Mouse (Mus musculus): Measurements from ENCODE around the gene Tm4sf4. TPM values are rescaled to one million over a fixed set of nuclear protein-coding genes. Genes with fewer than 3 reads are reported as not detected.

Tm4sf4 gene
- polyA plus RNA-seq (2012; fragmentation: generic; extraction: Trizol) = 0.08 TPM

- Histone ChIP-seq H3K27me3 (ENCODE audit: control insufficient read depth, insufficient read depth, insufficient read length) (no peaks in the 10 kb centered on the region), H3K36me3 (ENCODE audit: control insufficient read depth, insufficient read depth) (no peaks in the 10 kb centered on the region), H3K4me2 (ENCODE audit: low read depth) (no peak within 1 kb of the TSS), H3K79me2 (ENCODE audit: control insufficient read depth, insufficient read depth) (no peaks in the 10 kb centered on the region), H3K4me3 (no peak within 1 kb of the TSS), H3ac (ENCODE audit: control insufficient read depth, insufficient read length) (no peak within 1 kb of the TSS)
- TF ChIP-seq USF1 (IDR thresholded peaks at IDR 0.05; ENCODE audit: low read depth) = no peak
- TF ChIP-seq MYOD1 (IDR thresholded peaks at IDR 0.05; ENCODE audit: control insufficient read depth in 1 of 3, insufficient read length in 2 of 3, low read depth in 2 of 3) = no peak
- no peak for TF ChIP-seq MAX (IDR thresholded peaks at IDR 0.05; ENCODE audit: low read depth)
- TF ChIP-seq SRF (IDR thresholded peaks at IDR 0.05; ENCODE audit: control insufficient read depth, insufficient read length, low read depth) = no peak
- no peak for TF ChIP-seq POLR2A (IDR thresholded peaks at IDR 0.05; ENCODE audit: insufficient read length, low read depth)
- TF ChIP-seq TCF12 (IDR thresholded peaks at IDR 0.05; ENCODE audit: insufficient read depth, poor library complexity, severe bottlenecking) = no peak
- TF ChIP-seq MYOG (IDR thresholded peaks at IDR 0.05; ENCODE audit: control insufficient read depth in 1 of 3, insufficient read depth in 1 of 3, insufficient read length in 2 of 3, low read depth in 2 of 3) = no peak
- TF ChIP-seq CEBPB (IDR thresholded peaks at IDR 0.05; ENCODE audit: insufficient read depth, poor library complexity, severe bottlenecking) = no peak
- no peak for TF ChIP-seq POLR2AphosphoS2 (IDR thresholded peaks at IDR 0.05; ENCODE audit: insufficient read length, low read depth)
- no peak for TF ChIP-seq TCF3 (IDR thresholded peaks at IDR 0.05; ENCODE audit: insufficient read length, low read depth)
- TF ChIP-seq E2F4 (IDR thresholded peaks at IDR 0.05; ENCODE audit: insufficient read depth) = no peak
- no peak for TF ChIP-seq REST (IDR thresholded peaks at IDR 0.05; ENCODE audit: insufficient read depth, insufficient read length)
These were observed at the start of gene Tm4sf4 for GRCm38 (mm10) chr3:57425089-57425730. Gene Tm4sf4 (plus strand): TSS chr3:57425314.

- no peak overlapping the region for H3ac ChIP-seq (ENCODE audit: control insufficient read depth, insufficient read length)
- no peaks in the 10 kb centered on the region for H3K27me3 ChIP-seq (ENCODE audit: control insufficient read depth, insufficient read depth, insufficient read length)
- H3K4me2 ChIP-seq (ENCODE audit: low read depth) = no peak overlapping the region
- H3K79me2 ChIP-seq (ENCODE audit: control insufficient read depth, insufficient read depth) = no peaks in the 10 kb centered on the region
- H3K36me3 ChIP-seq (ENCODE audit: control insufficient read depth, insufficient read depth) = no peaks in the 10 kb centered on the region
- TF ChIP-seq POLR2AphosphoS2 (IDR thresholded peaks at IDR 0.05; ENCODE audit: insufficient read length, low read depth) (no peak), POLR2A (IDR thresholded peaks at IDR 0.05; ENCODE audit: insufficient read length, low read depth) (no peak), MYOD1 (IDR thresholded peaks at IDR 0.05; ENCODE audit: control insufficient read depth in 1 of 3, insufficient read length in 2 of 3, low read depth in 2 of 3) (no peak), CEBPB (IDR thresholded peaks at IDR 0.05; ENCODE audit: insufficient read depth, poor library complexity, severe bottlenecking) (no peak), TCF12 (IDR thresholded peaks at IDR 0.05; ENCODE audit: insufficient read depth, poor library complexity, severe bottlenecking) (no peak), TCF3 (IDR thresholded peaks at IDR 0.05; ENCODE audit: insufficient read length, low read depth) (no peak), REST (IDR thresholded peaks at IDR 0.05; ENCODE audit: insufficient read depth, insufficient read length) (no peak), USF1 (IDR thresholded peaks at IDR 0.05; ENCODE audit: low read depth) (no peak), MAX (IDR thresholded peaks at IDR 0.05; ENCODE audit: low read depth) (no peak), SRF (IDR thresholded peaks at IDR 0.05; ENCODE audit: control insufficient read depth, insufficient read length, low read depth) (no peak), MYOG (IDR thresholded peaks at IDR 0.05; ENCODE audit: control insufficient read depth in 1 of 3, insufficient read depth in 1 of 3, insufficient read length in 2 of 3, low read depth in 2 of 3) (no peak), E2F4 (IDR thresholded peaks at IDR 0.05; ENCODE audit: insufficient read depth) (no peak)
- H3K4me3 ChIP-seq = no peak overlapping the region
These were observed 38.7 kb upstream of the Tm4sf4 start for GRCm38 (mm10) chr3:57386423-57386822.

- no peak overlapping the region for H3K4me3 ChIP-seq
- H3K79me2 ChIP-seq (ENCODE audit: control insufficient read depth, insufficient read depth) = no peaks in the 10 kb centered on the region
- H3ac ChIP-seq (ENCODE audit: control insufficient read depth, insufficient read length) = no peak overlapping the region
- no peaks in the 10 kb centered on the region for H3K36me3 ChIP-seq (ENCODE audit: control insufficient read depth, insufficient read depth)
- no peak for TF ChIP-seq MYOD1 (IDR thresholded peaks at IDR 0.05; ENCODE audit: control insufficient read depth in 1 of 3, insufficient read length in 2 of 3, low read depth in 2 of 3)
- TF ChIP-seq TCF3 (IDR thresholded peaks at IDR 0.05; ENCODE audit: insufficient read length, low read depth) = no peak
- TF ChIP-seq POLR2A (IDR thresholded peaks at IDR 0.05; ENCODE audit: insufficient read length, low read depth) = no peak
- no peak for TF ChIP-seq MAX (IDR thresholded peaks at IDR 0.05; ENCODE audit: low read depth)
- no peak overlapping the region for H3K4me2 ChIP-seq (ENCODE audit: low read depth)
- no peaks in the 10 kb centered on the region for H3K27me3 ChIP-seq (ENCODE audit: control insufficient read depth, insufficient read depth, insufficient read length)
These were observed 38.2 kb upstream of the Tm4sf4 start for GRCm38 (mm10) chr3:57386895-57387294.

- no peak overlapping the region for H3K4me2 ChIP-seq (ENCODE audit: low read depth)
These were observed 37.5 kb upstream of the Tm4sf4 start for GRCm38 (mm10) chr3:57387593-57387992.

More at GRCm38 (mm10) chr3:57387593-57387992, 37.5 kb upstream of the Tm4sf4 start:
- Histone ChIP-seq H3K36me3 (ENCODE audit: control insufficient read depth, insufficient read depth) (no peaks in the 10 kb centered on the region), H3K27me3 (ENCODE audit: control insufficient read depth, insufficient read depth, insufficient read length) (no peaks in the 10 kb centered on the region), H3ac (ENCODE audit: control insufficient read depth, insufficient read length) (no peak overlapping the region), H3K4me3 (no peak overlapping the region), H3K79me2 (ENCODE audit: control insufficient read depth, insufficient read depth) (no peaks in the 10 kb centered on the region)
- TF ChIP-seq TCF12 (IDR thresholded peaks at IDR 0.05; ENCODE audit: insufficient read depth, poor library complexity, severe bottlenecking) (no peak), TCF3 (IDR thresholded peaks at IDR 0.05; ENCODE audit: insufficient read length, low read depth) (no peak), REST (IDR thresholded peaks at IDR 0.05; ENCODE audit: insufficient read depth, insufficient read length) (no peak), MAX (IDR thresholded peaks at IDR 0.05; ENCODE audit: low read depth) (no peak), E2F4 (IDR thresholded peaks at IDR 0.05; ENCODE audit: insufficient read depth) (no peak), USF1 (IDR thresholded peaks at IDR 0.05; ENCODE audit: low read depth) (no peak), SRF (IDR thresholded peaks at IDR 0.05; ENCODE audit: control insufficient read depth, insufficient read length, low read depth) (no peak), MYOD1 (IDR thresholded peaks at IDR 0.05; ENCODE audit: control insufficient read depth in 1 of 3, insufficient read length in 2 of 3, low read depth in 2 of 3) (no peak), MYOG (IDR thresholded peaks at IDR 0.05; ENCODE audit: control insufficient read depth in 1 of 3, insufficient read depth in 1 of 3, insufficient read length in 2 of 3, low read depth in 2 of 3) (no peak), CEBPB (IDR thresholded peaks at IDR 0.05; ENCODE audit: insufficient read depth, poor library complexity, severe bottlenecking) (no peak), POLR2A (IDR thresholded peaks at IDR 0.05; ENCODE audit: insufficient read length, low read depth) (no peak), POLR2AphosphoS2 (IDR thresholded peaks at IDR 0.05; ENCODE audit: insufficient read length, low read depth) (no peak)
